Mouse (Mus musculus) cortical plate, adult 2 months (tissue): ENCODE results near the gene Rab11fip5.

Experiments used
- CTCF ChIP-seq: fragments of 200-500 bp; IDR thresholded peaks from 2 replicates; pipeline ENCODE4 v1.5.1; 2011; ENCODE audit warnings: mild to moderate bottlenecking, control low read depth, low read length; ENCODE audit not compliant: insufficient read depth; ENCODE audit errors: extremely low read depth
- POLR2A ChIP-seq: fragments of 200-500 bp; IDR thresholded peaks from 2 replicates; pipeline ENCODE4 v1.6.1; 2011; ENCODE audit warnings: mild to moderate bottlenecking, low read length, control low read depth; ENCODE audit not compliant: insufficient read depth; ENCODE audit errors: extremely low read depth

DNA sequence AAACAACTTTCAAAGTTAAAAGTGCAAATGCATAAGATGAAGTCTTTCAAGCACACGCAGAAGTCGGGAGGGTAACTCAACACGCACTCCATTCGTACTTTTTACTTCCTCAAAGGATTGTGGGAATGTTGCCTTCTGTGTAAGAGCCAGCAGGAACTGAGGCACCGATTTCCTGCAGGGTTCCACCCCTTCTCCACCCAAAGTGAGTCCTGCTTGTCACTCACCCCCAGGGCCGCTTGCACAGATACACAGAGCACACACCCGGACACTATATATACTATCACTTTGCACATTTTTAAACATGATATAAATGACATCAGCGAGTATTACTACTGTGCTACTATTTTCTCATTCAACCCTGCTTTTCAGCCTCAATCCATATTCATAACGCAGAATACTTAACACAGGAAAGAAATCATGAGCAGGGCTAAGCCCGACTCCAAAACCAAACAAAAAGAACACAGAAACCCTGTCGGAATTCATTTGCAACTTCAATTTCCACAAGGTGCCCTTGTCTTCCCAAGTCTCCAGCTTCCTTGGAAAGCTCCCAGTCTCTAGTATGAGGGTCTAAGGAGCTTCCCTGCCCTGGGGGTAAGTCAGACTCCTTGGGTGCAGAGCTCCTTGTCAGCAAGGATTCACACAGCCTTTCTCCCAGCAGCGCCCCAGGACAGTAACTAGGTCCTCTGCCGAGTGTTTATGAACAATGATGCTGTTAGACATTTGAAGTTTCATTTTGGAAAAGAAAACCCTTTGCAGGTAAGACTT is 88.0 kb downstream of the Rab11fip5 start:
- no peak for TF ChIP-seq CTCF
- no peak for TF ChIP-seq POLR2A
